Mouse (Mus musculus) MEL (cell line): ENCODE results near the gene Rrp8.

ENCODE experiments used
- CTCF ChIP-seq, 3 experiments: IDR thresholded peaks in 2 of 3; conservative IDR thresholded peaks in 1 of 3; 2 replicates each; pipeline ENCODE4 v1.5.1; 2011 to 2012; ENCODE audit warnings: low read length in 3 of 3, low read depth in 2 of 3, mild to moderate bottlenecking in 2 of 3, improper control_type of control experiment in 1 of 3, inconsistent platforms in 1 of 3, mixed read lengths in 1 of 3, moderate library complexity in 1 of 3; ENCODE audit not compliant: control insufficient read depth in 1 of 3, insufficient read depth in 1 of 3, poor library complexity in 1 of 3, severe bottlenecking in 1 of 3
- E2F4 ChIP-seq: IDR thresholded peaks from 2 replicates; pipeline ENCODE4 v1.6.1; 2011; ENCODE audit warnings: low read depth, low read length, improper control_type of control experiment, borderline replicate concordance
- GATA1 ChIP-seq: IDR thresholded peaks from 2 replicates; pipeline ENCODE4 v1.6.1; 2011; ENCODE audit warnings: low read depth, low read length, improper control_type of control experiment
- POLR2A ChIP-seq, 2 experiments: IDR thresholded peaks; 2 replicates each; pipeline ENCODE4 v1.6.1; 2011 to 2012; ENCODE audit warnings: low read length in 2 of 2, mild to moderate bottlenecking in 2 of 2, control low read depth in 1 of 2, improper control_type of control experiment in 1 of 2, low read depth in 1 of 2, moderate library complexity in 1 of 2; ENCODE audit not compliant: control insufficient read depth in 1 of 2, insufficient read depth in 1 of 2, poor library complexity in 1 of 2
- RAD21 ChIP-seq: IDR thresholded peaks from 2 replicates; pipeline ENCODE4 v1.6.1; 2011; ENCODE audit warnings: mild to moderate bottlenecking, low read depth, low read length, improper control_type of control experiment
- RCOR1 ChIP-seq: IDR thresholded peaks from 2 replicates; pipeline ENCODE4 v1.6.1; 2012; ENCODE audit warnings: low read depth, mild to moderate bottlenecking, inconsistent platforms, low read length, improper control_type of control experiment
- USF2 ChIP-seq, 2 experiments: IDR thresholded peaks; 2 replicates each; pipeline ENCODE4 v1.6.1; 2011 to 2012; ENCODE audit warnings: improper control_type of control experiment in 2 of 2, low read length in 2 of 2, borderline replicate concordance in 1 of 2, inconsistent platforms in 1 of 2, low read depth in 1 of 2, mild to moderate bottlenecking in 1 of 2; ENCODE audit not compliant: insufficient read depth in 1 of 2

DNA sequence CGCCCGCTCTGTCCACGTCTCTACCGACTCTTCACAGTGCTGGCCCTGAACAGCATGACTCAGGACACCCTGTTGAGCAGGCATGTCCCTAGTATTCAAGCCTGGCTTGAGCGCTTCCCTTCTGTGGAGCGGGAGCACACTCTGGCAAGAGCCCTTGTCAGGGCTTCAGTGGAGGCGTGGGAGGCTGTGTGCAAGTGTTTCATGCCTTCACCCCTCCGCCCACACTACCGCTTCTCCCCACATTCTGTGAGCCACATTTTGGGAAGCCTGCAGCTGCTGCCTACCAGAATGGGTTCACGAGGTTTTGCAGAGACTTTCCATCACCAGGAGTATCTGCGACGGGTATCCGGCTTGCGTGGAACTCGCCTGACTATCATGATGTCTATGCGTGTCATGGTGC, 34.0 kb downstream of the Rrp8 start:
- TF ChIP-seq RCOR1 (no peak), USF2 (IDR thresholded peaks at IDR 0.05; ENCODE audit: borderline replicate concordance in 1 of 2, insufficient read depth in 1 of 2, low read depth in 1 of 2, low read length in 2 of 2) (no peak), E2F4 (no peak), CTCF (IDR thresholded peaks at IDR 0.05 in 2 of 3, conservative IDR thresholded peaks at IDR 0.05 in 1 of 3; ENCODE audit: control insufficient read depth in 1 of 3, insufficient read depth in 1 of 3, low read depth in 2 of 3, low read length in 3 of 3, poor library complexity in 1 of 3, severe bottlenecking in 1 of 3) (no peak), GATA1 (no peak), RAD21 (no peak), POLR2A (IDR thresholded peaks at IDR 0.05; ENCODE audit: control insufficient read depth in 1 of 2, insufficient read depth in 1 of 2, low read depth in 1 of 2, low read length in 2 of 2, poor library complexity in 1 of 2) (no peak)
